Mouse (Mus musculus) MEL (cell line): Measurements from ENCODE around the gene Dph7. TPM values are rescaled to one million over a fixed set of nuclear protein-coding genes. Genes with fewer than 3 reads are reported as not detected.

Experiments
- DNase-seq: peaks from one replicate; pipeline ENCODE4 v3.0.0; 2011; ENCODE audit warnings: low read depth, low spot score
- H3K27ac ChIP-seq: 2 replicates; pipeline ENCODE4 v1.5.1; 2012; ENCODE audit warnings: low read depth, mild to moderate bottlenecking, control low read depth, low read length, moderate library complexity; ENCODE audit not compliant: control insufficient read depth
- H3K27me3 ChIP-seq, 2 experiments: fragments of 150-350 bp in 1 of 2; sonication (generic) in 1 of 2; 2 replicates each; pipeline ENCODE4 v1.6.1; 2012; ENCODE audit warnings: low read length in 2 of 2, mild to moderate bottlenecking in 2 of 2, improper control_type of control experiment in 1 of 2, moderate library complexity in 1 of 2; ENCODE audit not compliant: insufficient read depth in 2 of 2, control insufficient read depth in 1 of 2
- H3K36me3 ChIP-seq, 2 experiments: 2 replicates each; pipeline ENCODE4 v1.6.1; 2012 to 2014; ENCODE audit warnings: low read length in 2 of 2, improper control_type of control experiment in 1 of 2, inconsistent platforms in 1 of 2, mild to moderate bottlenecking in 1 of 2; ENCODE audit not compliant: insufficient read depth in 2 of 2, control insufficient read depth in 1 of 2
- H3K4me1 ChIP-seq, 2 experiments: fragments of 150-350 bp in 1 of 2; sonication (generic) in 1 of 2; 2 replicates each; pipeline ENCODE4 v1.6.1; 2012; ENCODE audit warnings: low read length in 2 of 2, improper control_type of control experiment in 1 of 2, mild to moderate bottlenecking in 1 of 2; ENCODE audit not compliant: insufficient read depth in 2 of 2, control insufficient read depth in 1 of 2
- H3K4me3 ChIP-seq, 2 experiments: fragments of 150-350 bp in 1 of 2; sonication (generic) in 1 of 2; 2 replicates each; pipeline ENCODE4 v1.5.1; 2012; ENCODE audit warnings: low read depth in 2 of 2, low read length in 2 of 2, mild to moderate bottlenecking in 2 of 2, moderate library complexity in 2 of 2, control low read depth in 1 of 2, improper control_type of control experiment in 1 of 2; ENCODE audit not compliant: control insufficient read depth in 1 of 2, insufficient read depth in 1 of 2
- H3K79me2 ChIP-seq: 2 replicates; pipeline ENCODE4 v1.6.1; 2012; ENCODE audit warnings: mild to moderate bottlenecking, low read length, moderate library complexity; ENCODE audit not compliant: control insufficient read depth, poor library complexity, insufficient read depth
- H3K9ac ChIP-seq: 2 replicates; pipeline ENCODE4 v1.6.1; 2012; ENCODE audit warnings: low read depth, mild to moderate bottlenecking, control low read depth, low read length, moderate library complexity; ENCODE audit not compliant: control insufficient read depth, poor library complexity, severe bottlenecking
- H3K9me3 ChIP-seq: fragments of 150-350 bp; sonication (generic); replicated peaks from 2 replicates; pipeline ENCODE4 v1.6.1; 2012; ENCODE audit warnings: mild to moderate bottlenecking, low read length, improper control_type of control experiment, moderate library complexity; ENCODE audit not compliant: insufficient read depth
- BHLHE40 ChIP-seq: IDR thresholded peaks from 2 replicates; pipeline ENCODE4 v1.6.1; 2012; ENCODE audit warnings: low read depth, mild to moderate bottlenecking, inconsistent platforms, low read length, improper control_type of control experiment, borderline replicate concordance
- E2F4 ChIP-seq: IDR thresholded peaks from 2 replicates; pipeline ENCODE4 v1.6.1; 2011; ENCODE audit warnings: low read depth, low read length, improper control_type of control experiment, borderline replicate concordance
- EP300 ChIP-seq, 2 experiments: IDR thresholded peaks; 2 replicates each; pipeline ENCODE4 v1.6.1; 2011; ENCODE audit warnings: improper control_type of control experiment in 2 of 2, low read length in 2 of 2, low read depth in 1 of 2, mild to moderate bottlenecking in 1 of 2
- ETS1 ChIP-seq: IDR thresholded peaks from 2 replicates; pipeline ENCODE4 v1.6.1; 2012; ENCODE audit warnings: low read depth, mild to moderate bottlenecking, inconsistent platforms, low read length, improper control_type of control experiment, moderate library complexity
- GABPA ChIP-seq: IDR thresholded peaks from 2 replicates; pipeline ENCODE4 v1.6.1; 2012; ENCODE audit warnings: low read depth, mild to moderate bottlenecking, inconsistent platforms, low read length, improper control_type of control experiment, moderate library complexity
- GATA1 ChIP-seq: IDR thresholded peaks from 2 replicates; pipeline ENCODE4 v1.6.1; 2011; ENCODE audit warnings: low read depth, low read length, improper control_type of control experiment
- HCFC1 ChIP-seq: IDR thresholded peaks from 2 replicates; pipeline ENCODE4 v1.6.1; 2012; ENCODE audit warnings: low read depth, mild to moderate bottlenecking, inconsistent platforms, low read length, improper control_type of control experiment, moderate library complexity
- JUND ChIP-seq: IDR thresholded peaks from 2 replicates; pipeline ENCODE4 v1.6.1; 2011; ENCODE audit warnings: low read depth, mild to moderate bottlenecking, improper control_type of control experiment, low read length
- KAT2A ChIP-seq: conservative IDR thresholded peaks from 2 replicates; pipeline ENCODE4 v1.6.1; 2012; ENCODE audit warnings: low read depth, low read length, improper control_type of control experiment, inconsistent platforms
- MAX ChIP-seq: IDR thresholded peaks from 2 replicates; pipeline ENCODE4 v1.6.1; 2011; ENCODE audit warnings: low read length, improper control_type of control experiment
- MXI1 ChIP-seq: IDR thresholded peaks from 2 replicates; pipeline ENCODE4 v1.6.1; 2011; ENCODE audit warnings: mild to moderate bottlenecking, low read depth, low read length, improper control_type of control experiment
- MYC ChIP-seq: IDR thresholded peaks from 2 replicates; pipeline ENCODE4 v1.6.1; 2011; ENCODE audit warnings: low read depth, mild to moderate bottlenecking, low read length, improper control_type of control experiment, moderate library complexity
- POLR2A ChIP-seq, 2 experiments: IDR thresholded peaks; 2 replicates each; pipeline ENCODE4 v1.6.1; 2011 to 2012; ENCODE audit warnings: low read length in 2 of 2, mild to moderate bottlenecking in 2 of 2, control low read depth in 1 of 2, improper control_type of control experiment in 1 of 2, low read depth in 1 of 2, moderate library complexity in 1 of 2; ENCODE audit not compliant: control insufficient read depth in 1 of 2, insufficient read depth in 1 of 2, poor library complexity in 1 of 2
- POLR2AphosphoS5 ChIP-seq: IDR thresholded peaks from 2 replicates; pipeline ENCODE4 v1.6.1; 2012; ENCODE audit warnings: low read depth, borderline replicate concordance, mild to moderate bottlenecking, inconsistent platforms, low read length, moderate library complexity, mixed read lengths
- RAD21 ChIP-seq: IDR thresholded peaks from 2 replicates; pipeline ENCODE4 v1.6.1; 2011; ENCODE audit warnings: mild to moderate bottlenecking, low read depth, low read length, improper control_type of control experiment
- RCOR1 ChIP-seq: IDR thresholded peaks from 2 replicates; pipeline ENCODE4 v1.6.1; 2012; ENCODE audit warnings: low read depth, mild to moderate bottlenecking, inconsistent platforms, low read length, improper control_type of control experiment
- SMC3 ChIP-seq: IDR thresholded peaks from 2 replicates; pipeline ENCODE4 v1.6.1; 2011; ENCODE audit warnings: low read depth, low read length, improper control_type of control experiment
- TAL1 ChIP-seq: IDR thresholded peaks from 2 replicates; pipeline ENCODE4 v1.6.1; 2012; ENCODE audit warnings: mild to moderate bottlenecking, inconsistent platforms, low read length, moderate library complexity, mixed read lengths
- UBTF ChIP-seq: IDR thresholded peaks from 2 replicates; pipeline ENCODE4 v1.6.1; 2012; ENCODE audit warnings: low read depth, mild to moderate bottlenecking, inconsistent platforms, low read length, improper control_type of control experiment, moderate library complexity, borderline replicate concordance; ENCODE audit not compliant: insufficient read depth
- USF1 ChIP-seq: IDR thresholded peaks from 2 replicates; pipeline ENCODE4 v1.6.1; 2014; ENCODE audit warnings: low read depth, mild to moderate bottlenecking, inconsistent platforms, low read length, improper control_type of control experiment, moderate library complexity
- USF2 ChIP-seq, 2 experiments: IDR thresholded peaks; 2 replicates each; pipeline ENCODE4 v1.6.1; 2011 to 2012; ENCODE audit warnings: improper control_type of control experiment in 2 of 2, low read length in 2 of 2, borderline replicate concordance in 1 of 2, inconsistent platforms in 1 of 2, low read depth in 1 of 2, mild to moderate bottlenecking in 1 of 2; ENCODE audit not compliant: insufficient read depth in 1 of 2
- ZC3H11A ChIP-seq: IDR thresholded peaks from 2 replicates; pipeline ENCODE4 v1.6.1; 2012; ENCODE audit warnings: low read depth, mild to moderate bottlenecking, inconsistent platforms, low read length, improper control_type of control experiment
- ZNF384 ChIP-seq: IDR thresholded peaks from 2 replicates; pipeline ENCODE4 v1.6.1; 2012; ENCODE audit warnings: low read depth, mild to moderate bottlenecking, inconsistent platforms, low read length, improper control_type of control experiment
- polyA plus RNA-seq, 2 experiments: library from polyadenylated mRNA; stranded (reverse) in 1 of 2; unstranded in 1 of 2; fragments of >175 nt in 1 of 2; fragments of >200 nt in 1 of 2; gene quantifications; 2 replicates each; pipeline versions ENCODE4 v1.2.1 to v1.2.4; 2012; ENCODE audit warnings: low replicate concordance in 2 of 2, low read depth in 1 of 2; ENCODE audit not compliant: insufficient read length in 2 of 2, insufficient read depth in 1 of 2, missing spikeins in 1 of 2
- total RNA-seq: library from RNA; depleted of rRNA; stranded (reverse); fragments of 300-350 nt; gene quantifications from 2 replicates; pipeline ENCODE4 v1.2.3, GENCODE M21; 2012

Gene Dph7
- total and polyA plus RNA-seq, 3 experiments = 17.6 to 19.7 TPM; not detected in 1

DNA sequence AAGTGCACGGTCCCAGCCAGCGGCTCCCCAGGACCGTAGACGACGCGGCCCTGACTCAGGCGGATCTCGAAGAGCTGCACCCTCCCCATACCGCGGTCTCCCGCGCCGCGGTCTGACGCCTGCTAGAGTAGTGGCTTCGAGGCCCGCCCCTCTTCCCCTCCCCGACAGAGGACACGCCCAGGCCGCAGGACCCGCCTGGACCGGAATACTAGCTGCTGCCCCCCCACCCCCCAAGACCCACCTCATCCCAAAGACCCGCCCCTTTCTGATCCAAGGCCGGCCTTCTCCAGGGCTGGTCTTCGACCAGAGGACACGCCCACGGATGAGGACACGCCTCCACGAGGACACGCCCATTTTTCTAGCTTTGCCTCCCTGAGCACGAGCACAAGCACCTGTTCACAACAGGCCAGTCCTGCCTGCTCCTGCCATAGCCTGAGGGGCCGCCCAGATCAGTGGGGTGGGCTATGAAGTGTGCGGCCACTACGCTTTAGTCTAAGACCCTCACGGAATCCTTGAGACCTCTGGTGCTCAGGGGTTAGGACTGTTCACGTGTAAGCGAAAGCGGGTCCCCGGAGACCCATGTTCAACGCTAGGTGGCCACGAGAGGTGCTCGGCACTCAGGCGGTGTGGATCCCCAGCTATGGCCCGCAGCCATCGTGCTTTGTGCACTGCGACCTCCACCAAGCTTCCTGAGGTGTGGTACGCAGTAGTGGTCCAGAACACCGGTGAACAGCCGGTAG lies 27.0 kb upstream of the Dph7 start, which contains the start of gene Arrdc1 (continued):
- TF ChIP-seq GATA1 = no peak
- peak; percentile 62 for TF ChIP-seq MAX
- no peak for TF ChIP-seq USF1
- TF ChIP-seq EP300 (IDR thresholded peaks at IDR 0.05; ENCODE audit: low read depth in 1 of 2, low read length in 2 of 2) = no peak
- TF ChIP-seq MXI1 = peak; percentile 62; the same call in 1 of the 2 replicates
- TF ChIP-seq E2F4 = no peak
- TF ChIP-seq BHLHE40 = no peak
- no peak for TF ChIP-seq JUND
- no peak for TF ChIP-seq RAD21
- peak; percentile 75 to 80 for TF ChIP-seq POLR2A (IDR thresholded peaks at IDR 0.05; ENCODE audit: control insufficient read depth in 1 of 2, insufficient read depth in 1 of 2, low read depth in 1 of 2, low read length in 2 of 2, poor library complexity in 1 of 2)
- no peak for TF ChIP-seq KAT2A
- TF ChIP-seq ZC3H11A = no peak
- TF ChIP-seq ETS1 = no peak
- no peak for TF ChIP-seq SMC3
- TF ChIP-seq MYC = 0 out of 2 replicates have a peak, but pooled peaks have one; percentile 17
- TF ChIP-seq USF2 (IDR thresholded peaks at IDR 0.05; ENCODE audit: borderline replicate concordance in 1 of 2, insufficient read depth in 1 of 2, low read depth in 1 of 2, low read length in 2 of 2) = no peak
- no peak for TF ChIP-seq TAL1
- no peak for TF ChIP-seq RCOR1
- peak; percentile 32; the same call in 1 of the 2 replicates for TF ChIP-seq HCFC1
- no peak for TF ChIP-seq POLR2AphosphoS5
- TF ChIP-seq GABPA = no peak
- TF ChIP-seq UBTF = no peak
- TF ChIP-seq ZNF384 = no peak
- TF ChIP-seq, all 39 proteins: peak for 12

DNA sequence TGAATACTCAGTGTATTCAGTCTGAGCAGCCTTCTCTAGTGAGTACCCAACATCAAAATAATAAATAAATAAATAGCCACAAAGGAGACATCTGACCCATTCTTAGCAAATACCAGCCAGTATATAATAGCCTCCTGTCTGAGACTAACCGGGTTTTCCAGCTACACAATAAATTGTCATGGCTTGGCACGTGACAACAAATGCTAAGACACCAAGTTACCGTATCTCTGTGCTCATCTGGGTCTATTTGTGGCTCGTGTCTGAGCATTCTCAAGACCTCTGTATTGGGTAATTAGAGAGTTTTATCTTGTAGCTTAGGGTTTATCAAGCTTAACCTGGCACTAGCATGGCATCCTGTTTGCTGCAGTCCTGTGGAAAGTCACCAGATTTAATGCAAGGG lies 20.1 kb upstream of the Dph7 start:
- Histone ChIP-seq H3K27me3 (no peaks in the 10 kb centered on the region), H3K9me3 (no peaks in the 10 kb centered on the region), H3K27ac (no peak overlapping the region), H3K79me2 (no peaks in the 10 kb centered on the region), H3K9ac (no peak overlapping the region), H3K4me3 (no peak overlapping the region), H3K36me3 (no peaks in the 10 kb centered on the region), H3K4me1 (no peaks in the 10 kb centered on the region)
- DNase-seq = no peak
- TF ChIP-seq GATA1 (peak; percentile 25; the same call in 1 of the 2 replicates), BHLHE40 (peak; percentile 70; the same call in 1 of the 2 replicates), UBTF (no peak), USF1 (peak; percentile 59; the same call in 1 of the 2 replicates)
